Mouse (Mus musculus): ENCODE results near the gene Ankrd17. TPM values are rescaled to one million over a fixed set of nuclear protein-coding genes. Genes with fewer than 3 reads are reported as not detected.

Gene Ankrd17
- polyA plus RNA-seq, 1 experiment from 2014 or later = 32.9 TPM

DNA sequence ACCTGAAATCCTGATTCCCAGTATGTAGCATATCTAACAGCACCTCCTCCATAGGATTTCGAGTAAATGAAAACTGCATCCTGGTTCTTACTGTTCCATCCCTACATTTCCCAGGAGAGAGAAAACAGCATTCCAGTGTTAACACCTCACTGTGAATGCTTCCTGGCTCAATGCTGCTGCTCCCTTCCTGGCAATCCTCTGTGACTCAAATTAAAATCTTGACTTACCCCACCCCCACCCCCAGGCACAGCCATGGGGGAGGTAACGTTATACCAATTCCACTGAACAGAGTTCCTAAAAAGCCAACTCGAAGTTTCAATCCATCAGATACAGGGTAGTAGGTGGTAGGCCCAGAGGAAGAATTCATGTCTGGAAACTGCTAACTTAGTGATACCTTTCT lies 143.4 kb downstream of the Ankrd17 start:
- 45% methylated on average over 3 of the region's 3 CpGs for WGBS

GRCm38 (mm10) chr5:90217791-90218190 lies 148.6 kb downstream of the Ankrd17 start:
- peaks cover under 1% of the 10 kb centered on the region; the same call in 1 of the 2 replicates for H3K4me1 ChIP-seq (replicated peaks; ENCODE audit: control insufficient read depth, insufficient read depth, low read length)
- DNase-seq (ENCODE audit: low spot score) = no peak

More for the DNA sequence above, 143.4 kb downstream of the Ankrd17 start:
- DNase-seq (ENCODE audit: low spot score) (no peak), ATAC-seq (replicated peaks; ENCODE audit: low FRiP score) (no peak)
- Histone ChIP-seq H3K9me3 (ENCODE audit: control insufficient read depth, low read length) (no peaks in the 10 kb centered on the region), H3K4me3 (ENCODE audit: low read depth, low read length) (peak overlapping the region; percentile 79), H3K27ac (ENCODE audit: low read depth, low read length) (no peak overlapping the region), H3K9ac (ENCODE audit: low read length) (peak overlapping the region; percentile 84), H3K4me1 (replicated peaks; ENCODE audit: control insufficient read depth, insufficient read depth, low read length) (peaks cover 5% of the 10 kb centered on the region; the same call in 1 of the 2 replicates), H3K27me3 (ENCODE audit: control insufficient read depth, insufficient read depth, low read length) (no peaks in the 10 kb centered on the region), H3K4me2 (ENCODE audit: low read depth, low read length, severe bottlenecking) (peak overlapping the region; percentile 67), H3K36me3 (ENCODE audit: control insufficient read depth, insufficient read depth, low read length) (no peaks in the 10 kb centered on the region)

DNA sequence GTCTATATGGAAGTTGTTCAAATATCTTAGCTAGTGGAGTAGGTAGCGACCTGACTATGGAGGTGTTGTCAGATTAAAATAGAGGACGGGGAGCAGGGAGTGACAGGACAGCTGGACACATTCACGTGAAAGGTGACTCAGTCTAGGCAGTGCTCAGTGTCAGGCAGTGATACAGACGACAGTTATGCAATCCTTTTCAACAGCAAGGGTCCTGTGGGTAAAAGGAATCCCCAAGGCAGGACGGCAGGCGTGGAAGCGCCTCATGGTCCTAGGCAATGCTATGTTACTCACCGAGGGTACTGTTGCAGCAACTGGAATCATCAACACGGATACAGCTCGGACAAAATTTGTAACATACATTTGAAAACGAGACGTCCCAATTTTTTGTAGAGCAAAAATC lies 149.2 kb downstream of the Ankrd17 start:
- ATAC-seq (replicated peaks; ENCODE audit: low FRiP score) (no peak), DNase-seq (ENCODE audit: low spot score) (no peak)
- H3K27me3 ChIP-seq (ENCODE audit: control insufficient read depth, insufficient read depth, low read length) = no peaks in the 10 kb centered on the region
- no peaks in the 10 kb centered on the region for H3K4me1 ChIP-seq (replicated peaks; ENCODE audit: control insufficient read depth, insufficient read depth, low read length)
- H3K27ac ChIP-seq (ENCODE audit: low read depth, low read length) = no peak overlapping the region
- no peak overlapping the region for H3K4me2 ChIP-seq (ENCODE audit: low read depth, low read length, severe bottlenecking)
- H3K9me3 ChIP-seq (ENCODE audit: control insufficient read depth, low read length) = no peaks in the 10 kb centered on the region
- H3K4me3 ChIP-seq (ENCODE audit: low read depth, low read length) = no peak overlapping the region
- WGBS = 88% methylated on average over 12 of the region's 12 CpGs
- H3K9ac ChIP-seq (ENCODE audit: low read length) = no peak overlapping the region
- peaks cover 3% of the 10 kb centered on the region; the same call in 1 of the 2 replicates for H3K36me3 ChIP-seq (ENCODE audit: control insufficient read depth, insufficient read depth, low read length)

More at GRCm38 (mm10) chr5:90217791-90218190, 148.6 kb downstream of the Ankrd17 start:
- WGBS = 91% methylated on average over 3 of the region's 3 CpGs
- H3K9ac ChIP-seq (ENCODE audit: low read length) = no peak overlapping the region
- no peak overlapping the region for H3K4me3 ChIP-seq (ENCODE audit: low read depth, low read length)
- H3K36me3 ChIP-seq (ENCODE audit: control insufficient read depth, insufficient read depth, low read length) = peaks cover 3% of the 10 kb centered on the region; the same call in 1 of the 2 replicates
- H3K4me2 ChIP-seq (ENCODE audit: low read depth, low read length, severe bottlenecking) = no peak overlapping the region
- no peak for ATAC-seq (replicated peaks; ENCODE audit: low FRiP score)
- H3K9me3 ChIP-seq (ENCODE audit: control insufficient read depth, low read length) = no peaks in the 10 kb centered on the region
- no peaks in the 10 kb centered on the region for H3K27me3 ChIP-seq (ENCODE audit: control insufficient read depth, insufficient read depth, low read length)
- no peak overlapping the region for H3K27ac ChIP-seq (ENCODE audit: low read depth, low read length)

GRCm38 (mm10) chr5:90213356-90213755 lies 153.0 kb downstream of the Ankrd17 start:
- Histone ChIP-seq H3K9me3 (ENCODE audit: control insufficient read depth, low read length) (no peaks in the 10 kb centered on the region), H3K4me3 (ENCODE audit: low read depth, low read length) (no peak overlapping the region), H3K9ac (ENCODE audit: low read length) (no peak overlapping the region), H3K27me3 (ENCODE audit: control insufficient read depth, insufficient read depth, low read length) (no peaks in the 10 kb centered on the region), H3K36me3 (ENCODE audit: control insufficient read depth, insufficient read depth, low read length) (peaks cover 3% of the 10 kb centered on the region; the same call in 1 of the 2 replicates), H3K4me2 (ENCODE audit: low read depth, low read length, severe bottlenecking) (no peak overlapping the region), H3K4me1 (replicated peaks; ENCODE audit: control insufficient read depth, insufficient read depth, low read length) (no peaks in the 10 kb centered on the region), H3K27ac (ENCODE audit: low read depth, low read length) (no peak overlapping the region)
- ATAC-seq (replicated peaks; ENCODE audit: low FRiP score) (no peak), DNase-seq (ENCODE audit: low spot score) (no peak)
- WGBS = 97% methylated on average over 12 of the region's 12 CpGs

DNA sequence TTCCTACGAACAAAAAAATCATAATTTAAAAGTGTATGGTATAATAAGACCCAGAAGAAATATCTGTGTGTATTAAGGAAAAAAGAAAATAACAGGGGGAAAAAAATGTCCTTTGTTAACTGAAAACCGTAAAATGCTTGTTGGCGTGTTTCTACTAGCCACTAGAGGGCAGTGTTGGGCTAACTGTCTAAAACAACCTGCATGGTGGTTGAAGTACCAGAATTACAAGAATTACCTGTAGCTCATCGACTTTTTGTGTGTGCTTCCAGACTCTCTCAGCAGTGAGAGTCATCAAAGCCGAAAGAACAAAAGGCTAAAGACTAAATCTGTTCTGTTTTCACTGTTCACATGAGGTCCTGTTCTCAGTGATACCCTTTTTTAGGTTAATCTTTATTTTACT lies 163.2 kb downstream of the Ankrd17 start:
- Histone ChIP-seq H3K27me3 (ENCODE audit: control insufficient read depth, insufficient read depth, low read length) (no peaks in the 10 kb centered on the region), H3K9ac (ENCODE audit: low read length) (no peak overlapping the region), H3K9me3 (ENCODE audit: control insufficient read depth, low read length) (no peaks in the 10 kb centered on the region), H3K4me3 (ENCODE audit: low read depth, low read length) (no peak overlapping the region), H3K4me1 (replicated peaks; ENCODE audit: control insufficient read depth, insufficient read depth, low read length) (no peaks in the 10 kb centered on the region), H3K36me3 (ENCODE audit: control insufficient read depth, insufficient read depth, low read length) (no peaks in the 10 kb centered on the region), H3K27ac (ENCODE audit: low read depth, low read length) (no peak overlapping the region), H3K4me2 (ENCODE audit: low read depth, low read length, severe bottlenecking) (no peak overlapping the region)
- 0 out of 2 replicates have a peak, but pooled peaks have one; percentile 49 for ATAC-seq (replicated peaks; ENCODE audit: low FRiP score)
- 26% methylated on average over 5 of the region's 5 CpGs for WGBS
- DNase-seq (ENCODE audit: low spot score) = no peak

DNA sequence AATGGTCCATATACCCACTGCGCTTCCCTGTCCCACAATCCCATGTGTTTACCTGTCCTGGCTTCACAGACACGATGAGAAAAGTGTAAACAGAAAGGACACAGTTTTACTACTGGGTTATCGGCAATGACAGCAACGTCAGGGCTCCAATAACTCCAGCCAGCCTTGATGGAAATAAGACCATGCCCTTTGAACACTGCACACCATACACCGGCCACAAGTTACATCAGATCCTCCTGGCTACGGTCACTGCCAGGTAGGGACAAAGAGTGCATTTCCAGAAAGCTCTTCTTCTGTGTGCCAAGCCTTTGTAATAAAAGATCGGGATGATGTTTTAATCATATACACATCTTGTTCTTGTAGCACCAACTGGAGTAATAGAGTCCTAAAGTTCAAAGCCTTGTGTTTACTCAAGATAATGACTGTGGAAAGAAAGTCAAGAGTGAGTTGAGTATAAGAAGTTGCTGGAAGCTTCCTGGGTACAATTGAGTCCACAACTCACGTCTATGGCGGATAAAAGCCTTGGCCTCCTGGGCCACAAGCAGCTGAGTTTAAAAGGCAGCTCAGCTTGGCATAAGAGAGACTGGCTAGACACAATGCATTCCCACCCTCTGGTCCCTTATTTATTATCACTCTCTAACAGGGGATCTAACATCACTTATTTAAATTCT lies 163.8 kb downstream of the Ankrd17 start:
- Histone ChIP-seq H3K9me3 (ENCODE audit: control insufficient read depth, low read length) (no peaks in the 10 kb centered on the region), H3K4me2 (ENCODE audit: low read depth, low read length, severe bottlenecking) (no peak overlapping the region), H3K4me1 (replicated peaks; ENCODE audit: control insufficient read depth, insufficient read depth, low read length) (no peaks in the 10 kb centered on the region), H3K27me3 (ENCODE audit: control insufficient read depth, insufficient read depth, low read length) (no peaks in the 10 kb centered on the region), H3K9ac (ENCODE audit: low read length) (no peak overlapping the region), H3K4me3 (ENCODE audit: low read depth, low read length) (no peak overlapping the region), H3K36me3 (ENCODE audit: control insufficient read depth, insufficient read depth, low read length) (no peaks in the 10 kb centered on the region), H3K27ac (ENCODE audit: low read depth, low read length) (no peak overlapping the region)
- ATAC-seq (replicated peaks; ENCODE audit: low FRiP score) (peak; percentile 53; the same call in 1 of the 2 replicates), DNase-seq (ENCODE audit: low spot score) (no peak)
- 83% methylated on average over 9 of the region's 9 CpGs for WGBS

- H3K9me3 ChIP-seq (ENCODE audit: control insufficient read depth, low read length) = no peaks in the 10 kb centered on the region
- no peak overlapping the region for H3K4me3 ChIP-seq (ENCODE audit: low read depth, low read length)
- H3K4me2 ChIP-seq (ENCODE audit: low read depth, low read length, severe bottlenecking) = no peak overlapping the region
- ATAC-seq (replicated peaks; ENCODE audit: low FRiP score) = no peak
- H3K27ac ChIP-seq (ENCODE audit: low read depth, low read length) = no peak overlapping the region
- H3K9ac ChIP-seq (ENCODE audit: low read length) = no peak overlapping the region
- WGBS = 68% methylated on average over 16 of the region's 16 CpGs
- no peaks in the 10 kb centered on the region for H3K36me3 ChIP-seq (ENCODE audit: control insufficient read depth, insufficient read depth, low read length)
- H3K27me3 ChIP-seq (ENCODE audit: control insufficient read depth, insufficient read depth, low read length) = no peaks in the 10 kb centered on the region
- H3K4me1 ChIP-seq (replicated peaks; ENCODE audit: control insufficient read depth, insufficient read depth, low read length) = no peaks in the 10 kb centered on the region
- DNase-seq (ENCODE audit: low spot score) = no peak
Observed at GRCm38 (mm10) chr5:90199922-90200632, 166.3 kb downstream of the Ankrd17 start.

- H3K9ac ChIP-seq (ENCODE audit: low read length) = no peak overlapping the region
- H3K4me3 ChIP-seq (ENCODE audit: low read depth, low read length) = no peak overlapping the region
- H3K36me3 ChIP-seq (ENCODE audit: control insufficient read depth, insufficient read depth, low read length) = no peaks in the 10 kb centered on the region
- 34% methylated on average over 6 of the region's 6 CpGs for WGBS
- no peaks in the 10 kb centered on the region for H3K4me1 ChIP-seq (replicated peaks; ENCODE audit: control insufficient read depth, insufficient read depth, low read length)
- H3K27me3 ChIP-seq (ENCODE audit: control insufficient read depth, insufficient read depth, low read length) = no peaks in the 10 kb centered on the region
- H3K9me3 ChIP-seq (ENCODE audit: control insufficient read depth, low read length) = no peaks in the 10 kb centered on the region
- DNase-seq (ENCODE audit: low spot score) (peak; percentile 63), ATAC-seq (replicated peaks; ENCODE audit: low FRiP score) (0 out of 2 replicates have a peak, but pooled peaks have one; percentile 69)
- no peak overlapping the region for H3K27ac ChIP-seq (ENCODE audit: low read depth, low read length)
- H3K4me2 ChIP-seq (ENCODE audit: low read depth, low read length, severe bottlenecking) = no peak overlapping the region
Observed at GRCm38 (mm10) chr5:90194831-90195230, 171.5 kb downstream of the Ankrd17 start.

All from forebrain, embryonic 11.5 days (tissue).